Mouse (Mus musculus) megakaryocyte progenitor cell, adult 5-6 weeks (primary cell): ENCODE data around the gene Fabp3. TPM values are rescaled to one million over a fixed set of nuclear protein-coding genes. Genes with fewer than 3 reads are reported as not detected.

Experiments
- ATAC-seq: replicated peaks from 2 replicates; pipeline ENCODE4 v1.8.0; 2016; ENCODE audit warnings: mild to moderate bottlenecking, moderate TSS enrichment, inconsistent platforms; ENCODE audit not compliant: poor library complexity
- total RNA-seq, 2 experiments: library from RNA; stranded (forward) in 1 of 2; stranded (reverse) in 1 of 2; fragments of 157-497, 149-512 nt in 1 of 2; fragments of 200-1000 nt in 1 of 2; gene quantifications; 2 replicates each; pipeline versions ENCODE4 v1.2.3 to v1.2.4; 2015 to 2017

Fabp3 gene
- total RNA-seq (2015) (not detected in 2 replicates), total RNA-seq (2017) (not detected in 2 replicates)

DNA sequence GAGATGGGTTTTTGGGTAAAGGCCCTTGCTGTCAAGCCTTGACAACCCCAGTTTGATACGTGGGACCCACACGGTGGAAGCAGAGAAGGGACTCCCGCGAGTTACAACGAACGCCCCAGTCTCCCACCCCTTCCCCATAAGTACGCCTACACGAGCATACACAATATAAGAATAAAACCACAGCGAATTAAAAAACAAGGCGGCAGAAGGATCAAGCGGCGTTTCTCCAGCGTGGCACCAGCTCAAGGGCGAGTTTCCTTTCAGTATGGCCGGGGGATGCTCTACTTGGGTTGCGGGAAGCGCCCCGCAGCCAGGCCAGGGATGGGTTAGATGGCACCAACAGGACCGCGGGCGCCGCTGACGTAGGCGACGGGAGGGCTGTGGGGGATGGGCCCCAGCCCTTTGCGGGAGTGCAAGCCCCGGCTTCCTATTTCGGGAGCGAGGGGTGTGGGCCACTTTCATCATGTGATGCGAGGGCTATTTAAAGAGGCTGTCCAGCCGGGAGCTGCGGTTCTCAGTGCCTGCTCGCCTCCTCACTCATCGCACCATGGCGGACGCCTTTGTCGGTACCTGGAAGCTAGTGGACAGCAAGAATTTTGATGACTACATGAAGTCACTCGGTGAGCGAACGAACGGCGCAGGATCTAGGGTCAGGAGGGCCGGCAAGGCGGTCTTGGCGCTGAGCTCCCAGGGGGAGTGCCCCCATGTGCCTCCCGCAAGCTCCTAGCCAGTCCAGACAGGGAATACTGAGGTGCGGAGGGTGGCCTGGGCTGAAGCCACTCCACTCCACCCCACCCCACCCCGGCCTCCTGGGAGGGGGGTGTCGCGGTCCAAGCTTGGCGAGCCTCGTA, at the start of gene Fabp3, which contains the start of gene Gm10570:
TSS of gene Fabp3 (plus strand) at position 365 of the 851 bp plus-strand sequence.
TSS of gene Gm10570 (minus strand) at position 444 of the 851 bp plus-strand sequence.
- peak; percentile 10; the same call in 1 of the 2 replicates for ATAC-seq

DNA sequence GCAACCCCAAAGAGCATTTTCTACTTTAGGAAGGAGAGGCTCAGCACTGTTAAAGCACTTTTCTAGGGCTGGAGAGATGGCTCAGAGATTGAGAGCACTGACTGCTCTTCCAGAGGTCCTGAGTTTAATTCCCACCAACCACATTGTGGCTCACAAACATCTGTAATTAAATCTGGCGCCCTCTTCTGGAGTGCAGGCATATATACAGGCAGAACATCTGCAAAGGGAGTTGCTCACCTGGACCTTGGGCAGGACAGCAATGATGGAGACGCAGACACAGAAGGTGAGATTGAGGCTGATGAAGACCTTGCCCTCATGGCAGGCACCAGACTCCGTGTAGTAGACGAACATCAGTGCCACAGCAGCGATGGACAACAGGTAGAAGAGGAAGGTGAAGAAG, 48.0 kb upstream of the Fabp3 start:
- 0 out of 2 replicates have a peak, but pooled peaks have one; percentile 24 for ATAC-seq

DNA sequence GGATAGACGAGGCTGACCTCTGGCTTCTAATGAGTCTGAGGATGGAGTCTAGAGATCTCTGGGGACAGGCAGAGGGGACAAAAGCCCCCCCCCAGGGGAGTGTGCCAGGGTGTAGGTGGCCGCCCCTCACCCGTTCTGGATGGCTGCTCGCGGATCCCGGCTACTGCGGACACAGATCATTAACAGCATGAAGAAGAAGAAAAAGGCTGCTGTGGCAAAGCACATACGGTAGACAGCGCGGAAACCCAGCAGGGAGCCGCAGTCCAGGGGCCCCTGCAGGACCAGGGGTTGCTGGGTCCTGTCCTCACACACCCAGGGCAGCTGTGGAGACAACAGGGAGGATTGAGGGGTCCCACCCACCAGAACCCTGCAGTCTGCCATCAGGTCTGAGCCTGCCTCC, 44.3 kb upstream of the Fabp3 start:
- no peak for ATAC-seq

DNA sequence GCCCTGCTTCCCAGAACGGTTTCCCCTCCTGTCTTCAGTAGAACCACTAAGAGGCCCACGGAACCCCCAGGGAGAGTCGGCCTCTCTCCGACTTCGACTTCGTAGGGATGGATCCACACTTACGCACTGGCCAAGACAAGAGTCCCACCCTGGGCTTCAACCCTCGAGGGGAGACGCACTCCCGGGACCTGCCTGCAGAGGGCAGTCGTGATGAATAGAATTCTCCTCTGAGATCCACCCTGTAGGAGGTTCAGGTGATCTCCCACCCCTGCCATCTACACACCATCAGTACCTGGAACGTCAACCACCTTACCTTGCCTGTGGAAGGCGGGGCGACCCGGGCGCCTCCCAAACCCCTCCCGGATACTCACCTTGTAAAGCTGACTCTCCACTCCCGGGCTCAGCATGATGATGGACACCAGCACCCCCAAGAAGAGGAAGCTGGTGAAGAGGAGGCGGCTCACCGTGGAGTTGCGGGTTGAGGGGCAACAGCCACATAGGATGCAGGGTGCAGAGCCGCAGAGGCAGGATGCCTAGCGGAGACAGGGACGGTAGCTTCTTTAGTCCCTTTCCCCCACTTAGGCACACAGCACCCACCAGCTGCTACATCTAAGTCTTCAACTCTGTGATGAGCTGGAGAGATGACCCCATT, 43.6 kb upstream of the Fabp3 start:
- ATAC-seq, result peak; percentile 85

DNA sequence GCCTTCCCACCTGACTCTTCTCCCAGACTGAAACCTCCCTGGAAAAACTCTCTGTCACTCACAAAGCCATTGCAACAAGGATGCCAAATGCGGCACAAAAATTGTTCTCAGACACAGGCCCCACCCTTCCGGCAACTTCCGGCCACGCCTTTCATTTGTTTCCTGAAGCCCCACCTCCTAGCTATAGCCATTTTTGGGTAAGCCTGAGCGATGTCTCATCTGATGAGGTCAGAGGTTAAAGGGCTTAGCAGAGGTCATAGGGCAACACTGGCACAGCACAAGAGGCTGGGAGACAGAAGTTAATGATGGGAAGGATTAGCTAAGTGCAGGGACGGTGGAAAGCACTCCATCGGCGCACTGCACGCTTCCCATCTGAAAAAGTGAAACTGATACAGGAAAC, 41.8 kb upstream of the Fabp3 start:
- no peak for ATAC-seq

DNA sequence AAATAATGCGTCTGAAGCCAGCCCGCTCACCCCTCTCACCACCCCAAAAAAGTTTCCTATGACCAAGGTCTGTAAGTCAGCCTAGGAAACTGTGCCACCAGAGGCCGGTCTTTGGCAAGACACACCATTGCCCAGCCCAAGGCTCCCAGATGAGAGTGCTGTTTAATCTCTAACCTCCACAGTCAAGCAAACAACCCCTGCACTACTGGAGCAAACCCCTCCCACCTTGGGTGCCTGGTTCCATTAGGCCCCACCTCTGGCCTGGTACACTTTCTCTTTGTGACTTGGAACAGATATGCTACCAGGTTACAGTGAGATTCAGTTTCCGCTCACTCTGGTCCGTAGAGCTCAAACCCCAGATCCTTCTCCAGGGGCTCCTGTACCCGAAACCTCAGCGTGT, 41.3 kb upstream of the Fabp3 start:
- no peak for ATAC-seq

DNA sequence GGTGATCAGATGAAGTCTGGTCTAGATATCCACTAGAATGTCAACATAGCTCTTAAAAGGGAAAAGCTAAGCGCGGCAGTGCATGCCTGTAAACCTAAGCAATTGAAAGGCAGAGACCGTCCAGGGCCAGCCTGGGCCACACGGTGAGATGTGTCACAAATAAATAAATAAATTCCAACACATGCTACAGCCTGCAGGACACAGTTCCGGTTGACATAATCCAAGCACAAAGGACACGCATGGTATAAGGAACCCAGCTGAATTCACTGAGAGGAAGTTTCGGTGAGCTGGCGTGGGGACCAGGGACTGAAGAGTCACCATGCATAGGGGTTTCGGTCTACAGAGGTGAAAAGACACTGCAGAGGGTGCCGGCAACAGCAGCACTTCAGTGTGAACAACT, 39.7 kb upstream of the Fabp3 start:
- no peak for ATAC-seq

DNA sequence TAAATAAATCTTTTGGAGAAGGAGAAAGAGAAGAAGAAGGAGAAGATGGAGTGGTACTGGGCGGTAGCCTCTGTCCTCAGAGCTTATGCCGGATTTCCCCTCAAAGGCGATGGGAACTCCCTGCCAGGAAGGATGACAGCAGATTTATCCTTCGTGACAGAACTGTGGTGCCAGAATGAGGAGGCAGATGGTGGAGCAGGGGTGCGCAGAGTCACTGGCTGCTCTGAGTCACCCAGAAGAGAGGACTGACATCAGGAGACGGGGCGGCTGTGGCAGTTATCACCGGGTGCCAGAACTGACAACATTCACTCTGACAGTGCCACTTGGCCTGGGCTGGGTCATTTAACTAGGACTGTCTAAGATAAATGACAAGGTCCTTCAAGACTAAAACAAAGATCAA, 38.3 kb upstream of the Fabp3 start:
- ATAC-seq, result peak; percentile 44

DNA sequence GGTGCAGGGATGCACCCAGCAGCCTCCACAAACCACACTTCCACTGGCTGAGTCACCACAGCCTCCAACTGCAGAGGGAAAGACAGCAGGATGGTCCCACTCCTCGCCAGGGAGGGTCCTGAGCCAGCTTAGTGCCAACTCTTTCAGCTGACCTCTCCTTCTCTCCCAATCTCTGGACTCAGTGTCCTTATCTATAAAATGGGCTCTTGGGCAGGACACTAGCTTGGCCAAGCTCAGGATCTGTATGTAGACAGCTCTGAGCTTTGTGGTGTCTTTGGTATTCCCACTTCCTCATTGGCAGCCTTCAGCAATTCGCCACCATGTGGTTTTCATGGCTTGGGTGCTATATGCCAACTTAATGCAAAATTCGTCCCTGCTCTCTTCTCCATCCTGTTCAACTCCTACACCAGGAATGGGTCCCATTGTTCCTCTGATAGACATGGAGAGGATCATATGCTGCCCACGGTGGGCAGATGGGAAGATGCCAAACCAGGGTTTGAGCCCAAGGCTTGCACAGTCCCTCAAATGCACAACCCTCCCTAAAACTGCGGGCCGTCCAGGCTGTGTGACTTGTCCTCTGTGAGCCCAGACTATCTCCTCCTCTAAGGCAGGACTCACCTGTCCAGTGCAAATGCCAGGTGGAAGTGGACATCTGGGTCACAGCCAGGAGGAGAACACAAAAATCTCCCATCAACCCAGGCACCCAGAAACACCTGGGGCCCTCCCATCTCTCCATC, 37.6 kb upstream of the Fabp3 start:
- peak; percentile 47 for ATAC-seq

DNA sequence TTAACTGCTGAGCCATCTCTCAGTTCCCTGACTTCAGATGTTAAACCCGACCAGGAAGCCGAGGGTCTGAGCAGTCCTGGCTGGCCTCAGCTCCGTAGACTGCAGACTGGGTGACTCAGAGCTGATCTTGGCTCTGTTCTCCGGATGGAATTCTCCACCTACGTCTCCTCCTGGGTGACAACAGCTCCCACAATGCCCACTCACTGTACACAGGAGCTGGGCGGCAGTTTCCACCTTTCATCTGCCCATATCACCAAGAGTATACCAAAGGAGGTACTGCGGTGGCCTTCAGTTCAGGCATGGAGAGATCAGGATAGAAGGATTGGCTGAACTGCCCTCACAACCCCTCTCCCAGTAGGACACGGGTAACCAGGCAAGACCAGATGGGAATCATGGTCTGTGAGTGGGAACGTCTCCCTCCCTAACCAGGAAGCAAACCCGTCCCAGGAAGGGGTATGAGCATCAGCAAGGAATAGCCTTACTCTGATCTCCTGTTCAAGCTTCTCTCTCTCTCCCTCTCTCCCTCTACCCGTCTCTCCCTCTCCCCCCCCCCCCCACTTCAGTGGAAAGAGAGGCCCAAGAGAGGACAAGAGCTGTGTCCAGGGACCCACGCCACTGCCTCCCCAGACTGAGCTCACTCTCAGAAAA, 34.6 kb upstream of the Fabp3 start:
- no peak for ATAC-seq

DNA sequence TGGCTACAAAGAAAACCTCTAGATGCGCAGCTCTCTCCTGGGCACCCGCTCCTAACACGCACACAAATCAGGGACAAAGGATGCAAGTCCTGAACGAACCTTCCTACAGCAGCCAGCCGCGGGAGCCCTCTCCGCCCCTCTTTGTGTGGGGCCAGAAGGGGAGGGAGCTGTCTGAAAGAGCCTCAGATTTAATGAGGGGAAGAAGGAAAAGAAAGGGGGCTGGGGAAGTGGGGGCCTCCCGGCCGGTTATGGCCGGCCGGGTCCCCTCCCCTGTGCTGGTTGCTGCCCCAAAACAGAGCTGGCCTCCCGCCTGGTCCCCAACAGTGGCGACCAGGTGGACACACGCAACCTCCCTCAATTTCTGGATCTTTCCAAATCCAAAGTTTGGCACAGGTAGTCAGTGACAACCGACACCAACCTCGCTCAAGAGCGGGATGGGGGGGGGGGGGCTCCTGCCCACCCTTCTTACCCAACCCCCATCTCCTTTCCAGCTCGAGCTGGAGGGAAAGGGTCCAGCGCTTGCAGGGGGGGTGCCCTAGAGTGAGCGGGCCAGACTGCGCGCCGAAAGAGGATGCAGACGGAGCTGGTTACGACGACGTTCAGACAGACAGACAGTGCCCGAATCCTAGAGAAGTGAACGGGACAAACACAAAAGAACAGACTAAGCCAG, 33.9 kb upstream of the Fabp3 start:
- no peak for ATAC-seq

DNA sequence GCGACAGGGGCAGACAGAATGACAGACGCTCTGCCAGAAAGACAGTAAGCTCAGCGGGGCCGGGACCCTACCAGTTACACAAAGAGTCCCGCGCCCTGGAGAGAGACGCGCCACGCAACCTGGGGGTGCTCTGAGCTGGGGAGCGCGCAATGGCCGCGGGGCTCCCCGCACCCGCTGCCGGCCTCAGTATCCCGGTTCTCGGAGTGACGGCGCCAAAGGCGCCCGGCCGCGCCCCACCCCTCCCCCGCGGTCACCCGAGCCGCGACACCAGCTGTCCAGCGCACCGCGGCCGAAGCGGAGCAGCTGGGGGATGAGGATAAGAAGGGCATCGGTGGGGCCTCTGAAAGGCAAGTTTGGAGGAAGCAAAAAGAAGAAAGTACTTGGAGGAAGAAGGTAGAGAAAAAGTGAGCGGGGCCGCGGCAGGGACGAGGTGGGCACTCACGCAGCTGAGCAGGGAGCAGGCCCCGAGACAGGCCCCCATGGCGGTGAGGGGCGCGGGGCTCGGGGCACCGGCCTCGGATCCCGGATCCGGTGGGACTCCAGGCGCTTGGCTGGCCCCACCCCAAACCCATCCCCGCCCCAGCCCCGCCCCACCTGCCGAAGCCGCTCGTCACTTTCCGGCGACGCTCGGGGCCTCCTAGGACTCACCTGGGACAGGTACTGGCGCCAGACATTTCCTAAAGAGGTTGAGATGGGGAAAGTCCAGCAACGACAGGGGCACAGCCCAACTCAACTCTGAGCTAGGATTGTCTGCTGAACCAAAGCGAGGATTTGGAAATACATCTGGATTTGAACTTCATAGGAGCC, 33.2 kb upstream of the Fabp3 start:
- no peak for ATAC-seq

DNA sequence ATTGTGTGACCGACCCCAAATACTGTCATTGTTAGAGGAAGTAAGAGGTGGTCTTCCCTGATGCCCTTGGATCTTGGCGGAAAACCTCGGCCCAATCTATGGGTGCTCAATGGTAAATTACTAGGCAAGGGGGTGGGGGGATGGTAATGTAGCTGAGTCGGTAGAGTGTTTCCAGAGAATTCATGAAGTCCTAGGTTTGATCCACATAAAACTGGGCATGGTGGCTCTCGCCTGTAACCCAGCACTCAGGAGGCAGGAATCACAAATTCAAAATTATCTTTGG, 32.6 kb upstream of the Fabp3 start:
- ATAC-seq, result no peak

DNA sequence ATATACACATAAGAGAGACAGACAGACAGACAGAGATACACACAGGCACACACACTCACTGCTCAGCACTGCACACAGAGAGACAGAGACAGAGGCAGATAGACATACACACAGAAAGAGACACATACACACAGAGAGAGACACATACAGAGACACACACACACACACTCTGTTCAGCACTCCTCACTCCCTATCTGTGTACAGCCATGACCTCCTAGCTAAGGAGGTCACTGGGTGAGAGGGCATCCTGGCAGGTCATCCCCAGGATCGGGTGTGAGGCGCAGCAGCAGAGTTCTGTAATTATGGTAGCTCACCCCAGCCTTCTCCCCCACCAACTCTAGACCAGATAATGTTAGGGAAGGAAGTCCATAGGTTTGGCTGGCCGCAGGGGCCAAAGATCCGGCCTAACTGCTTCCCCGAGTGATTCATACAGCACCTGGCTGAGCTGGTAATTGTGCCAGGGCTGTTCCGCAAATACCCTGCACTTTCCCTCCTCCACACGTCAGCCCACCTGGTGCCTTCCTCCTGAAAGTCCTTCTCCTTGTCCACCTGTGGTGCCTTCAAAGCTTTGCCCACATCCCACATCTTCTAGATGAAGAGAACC, 31.7 kb upstream of the Fabp3 start:
- peak; percentile 40; the same call in 1 of the 2 replicates for ATAC-seq

DNA sequence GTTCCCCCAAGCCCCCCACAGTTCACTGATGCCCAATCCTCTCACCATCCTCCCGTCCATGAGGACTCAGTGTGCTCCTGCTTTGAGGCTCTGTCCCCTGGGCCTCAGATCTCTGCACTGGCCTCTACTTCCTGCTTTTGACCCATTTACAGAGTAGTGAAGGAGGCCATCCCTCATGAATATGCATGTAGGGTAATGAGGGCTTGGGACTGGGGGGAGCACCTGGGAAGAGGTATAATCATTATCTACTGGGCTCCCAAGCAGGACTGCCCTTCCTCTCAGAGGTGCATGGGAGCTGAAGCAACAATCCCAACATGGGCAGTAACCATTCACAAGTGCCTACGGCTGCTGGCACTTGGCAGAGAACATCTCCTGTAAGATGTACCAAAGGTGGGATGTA, 29.3 kb upstream of the Fabp3 start, which contains the start of gene Serinc2:
TSS of gene Serinc2 (minus strand) at position 101 of the 400 bp plus-strand sequence.
- no peak for ATAC-seq

DNA sequence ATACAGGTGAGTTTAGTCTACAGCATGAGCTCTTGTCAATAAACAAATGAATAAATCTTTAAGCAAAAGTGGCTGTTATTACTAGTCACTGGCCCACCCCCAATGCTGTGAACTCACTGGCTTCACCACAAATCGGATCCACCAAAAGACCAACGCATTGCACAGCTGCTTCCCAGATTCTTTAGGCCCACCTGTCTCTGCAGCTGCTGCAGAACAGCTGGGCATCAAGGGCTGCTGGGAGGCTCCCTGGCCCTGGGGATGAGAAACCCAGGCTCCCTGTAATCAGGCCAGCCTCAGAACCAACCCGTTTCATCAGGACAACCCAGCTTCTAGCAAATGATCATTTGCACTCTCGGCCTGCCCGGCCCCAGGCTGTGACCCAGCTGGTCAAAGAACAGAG, 25.5 kb upstream of the Fabp3 start:
- no peak for ATAC-seq

DNA sequence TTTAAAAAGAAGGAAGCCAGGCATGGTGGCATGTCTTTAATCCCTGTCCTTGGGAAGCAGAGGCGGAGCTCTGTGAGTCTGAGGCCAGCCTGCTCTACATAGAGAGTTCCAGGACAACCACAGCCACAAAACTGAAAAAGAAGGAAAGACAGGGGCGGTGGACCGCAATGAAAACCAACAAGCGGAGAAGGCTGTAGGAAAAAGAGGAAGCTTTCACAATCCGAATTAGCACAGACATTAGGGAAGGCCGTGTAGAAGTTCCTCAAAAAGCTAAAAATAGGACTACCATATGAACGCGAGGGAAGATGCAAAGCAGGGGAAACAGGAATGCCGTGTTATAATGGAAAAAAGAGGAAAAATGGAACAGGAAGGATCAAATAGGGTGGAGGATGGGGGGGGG, 24.6 kb upstream of the Fabp3 start:
- peak; percentile 85 for ATAC-seq

DNA sequence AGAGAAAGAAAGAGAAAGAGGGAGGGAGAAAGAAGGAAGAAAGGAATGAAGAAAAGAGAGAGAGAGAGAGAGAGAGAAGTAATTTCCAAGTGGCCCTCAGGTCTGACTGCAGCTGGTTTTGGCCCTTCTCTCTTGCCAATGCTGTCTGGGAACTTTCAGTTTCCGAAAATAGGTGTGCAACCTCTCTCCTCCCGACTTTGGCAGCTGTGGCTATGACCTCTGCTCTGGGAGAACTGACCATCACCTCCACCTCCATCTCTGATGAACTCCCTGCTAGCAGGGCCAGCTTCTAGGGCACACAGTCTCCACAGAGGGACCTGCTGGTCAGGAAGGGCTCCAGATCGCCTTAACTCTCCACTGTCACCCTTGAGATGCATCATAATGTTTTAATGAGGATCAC, 21.9 kb upstream of the Fabp3 start:
- ATAC-seq, result no peak

DNA sequence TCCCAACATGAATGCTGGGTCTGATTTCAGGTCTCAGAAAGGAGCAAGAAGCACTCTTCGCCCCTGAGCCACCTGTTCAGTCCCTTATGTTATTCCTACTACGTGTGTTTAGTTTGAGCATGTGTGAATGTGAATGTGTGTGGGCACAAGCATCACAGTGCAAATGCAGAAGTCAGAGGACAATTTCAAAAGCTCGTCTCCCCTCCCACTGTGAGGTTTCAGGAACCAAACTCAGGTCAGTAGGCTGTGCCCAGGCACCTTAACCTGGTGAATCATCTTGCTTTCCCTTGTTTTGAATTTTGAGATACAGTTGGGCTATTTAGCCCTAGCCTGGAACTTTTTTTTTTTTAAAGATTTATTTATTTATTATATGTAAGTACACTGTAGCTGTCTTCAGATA, 18.6 kb upstream of the Fabp3 start:
- ATAC-seq, result no peak
